Mouse (Mus musculus) lung, postnatal 4 days (tissue): ENCODE data around the gene Zrsr1.

Experiments
- DNase-seq, 2 experiments: peaks; one replicate each; pipeline ENCODE4 v3.0.0; 2021

Gene Zrsr1

DNA sequence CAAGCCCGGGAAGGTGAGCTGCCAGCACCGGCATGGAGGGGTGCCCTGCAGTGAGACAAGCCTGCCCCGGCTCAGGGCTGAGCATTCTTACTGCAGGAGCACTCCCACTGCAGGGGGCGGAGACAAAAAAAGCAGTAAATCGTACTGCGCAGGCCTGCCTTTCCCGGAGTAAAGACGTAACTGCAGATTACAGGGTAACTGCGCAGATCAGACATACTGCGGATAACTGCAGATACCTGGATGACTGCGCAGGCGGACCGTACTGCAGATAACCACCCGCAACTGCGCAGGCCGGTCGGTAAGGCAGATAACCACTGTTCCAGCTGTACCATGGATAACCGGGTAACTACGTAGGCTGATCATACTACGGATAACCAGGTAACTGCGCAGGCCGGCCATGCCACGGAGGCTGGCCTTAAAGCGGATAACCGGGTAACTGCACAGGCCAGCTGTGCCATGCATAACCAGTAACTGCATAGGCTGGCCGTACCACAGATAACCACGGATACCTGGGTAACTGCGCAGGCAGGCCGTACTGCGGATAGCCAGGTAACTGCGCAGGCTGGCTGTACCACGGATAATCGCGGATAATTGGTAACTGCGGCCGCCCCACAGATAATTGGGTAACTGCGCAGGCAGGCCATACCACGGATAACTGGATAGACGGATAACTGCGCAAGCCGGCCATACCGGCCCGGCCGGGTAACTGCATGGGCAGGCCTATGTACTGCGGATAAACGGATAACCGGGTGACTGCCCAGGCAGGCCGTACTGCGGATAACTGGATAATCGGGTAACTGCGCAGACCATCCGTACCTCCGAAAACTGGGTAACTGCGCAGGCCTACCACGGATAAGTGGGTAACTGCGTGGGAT is at the start of gene Zrsr1:
TSS of gene Zrsr1 (plus strand) at position 171 of the 875 bp plus-strand sequence.
- DNase-seq: peak; percentile 65 to 73

DNA sequence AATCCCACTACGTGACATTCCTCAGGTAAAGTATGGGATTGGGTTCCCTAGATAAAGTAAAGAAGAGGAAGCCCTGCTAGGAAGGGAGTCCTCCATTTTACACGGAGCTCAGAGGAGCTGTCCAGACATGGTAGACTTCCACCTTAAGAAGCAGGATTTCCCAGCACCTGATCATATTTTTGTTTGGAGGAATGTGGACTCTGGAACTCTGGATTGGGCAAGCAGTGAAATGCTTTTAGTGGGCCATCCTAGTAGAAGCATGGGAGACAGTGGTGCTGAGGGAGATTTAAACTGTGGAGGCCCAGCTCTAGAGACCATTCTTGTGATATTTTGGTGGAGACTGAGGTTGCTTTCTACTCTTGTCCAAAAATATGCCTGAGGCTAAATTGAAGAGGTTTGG is 49.3 kb upstream of the Zrsr1 start:
- DNase-seq: no peak

DNA sequence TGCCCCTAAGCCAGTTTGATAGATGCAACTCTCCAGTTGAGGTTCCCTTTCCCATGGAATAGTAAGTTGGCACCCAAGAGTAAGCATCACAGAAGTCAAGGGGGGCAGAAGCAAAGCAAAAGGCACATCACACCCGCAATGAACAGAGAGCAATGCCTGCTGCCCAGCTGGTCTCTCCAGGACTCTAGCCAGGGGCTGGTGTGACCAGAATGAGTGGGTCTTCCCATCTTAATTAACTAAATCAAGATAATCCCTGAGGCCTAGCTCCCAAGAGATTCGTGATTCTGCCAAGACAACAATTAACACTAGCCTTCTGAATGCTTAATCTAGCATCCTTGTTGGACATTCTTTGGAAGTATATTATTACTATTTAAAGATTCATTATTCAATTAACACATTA is 48.2 kb upstream of the Zrsr1 start:
- no peak for DNase-seq

DNA sequence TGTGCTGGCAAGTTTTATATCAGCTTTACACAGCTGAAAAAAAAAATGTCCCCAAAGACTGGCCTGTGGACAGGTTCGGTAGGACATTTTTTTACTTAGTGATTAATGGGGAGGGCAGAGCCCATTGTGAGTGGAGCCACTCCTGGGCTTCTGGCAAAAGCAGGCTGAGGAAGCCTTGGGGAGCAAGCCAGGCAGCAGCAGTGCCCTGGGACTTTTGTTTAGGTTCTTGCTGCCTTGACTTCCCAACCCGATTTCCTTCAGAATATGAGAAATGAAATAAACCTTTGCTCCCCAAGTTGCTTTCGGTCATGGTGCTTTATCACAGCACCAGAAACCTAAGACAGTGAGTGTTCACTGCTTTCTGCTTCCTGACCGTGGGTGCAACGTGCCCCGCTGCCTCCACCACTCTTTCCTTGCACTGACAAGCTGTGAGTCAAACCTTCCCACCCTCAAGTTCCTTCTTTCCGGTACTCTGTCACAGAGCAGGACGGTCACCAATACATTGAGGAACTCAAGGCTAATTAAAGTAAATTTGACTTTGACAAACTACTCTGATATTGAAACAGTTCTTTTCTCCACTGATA is 43.1 kb upstream of the Zrsr1 start:
- DNase-seq: no peak

DNA sequence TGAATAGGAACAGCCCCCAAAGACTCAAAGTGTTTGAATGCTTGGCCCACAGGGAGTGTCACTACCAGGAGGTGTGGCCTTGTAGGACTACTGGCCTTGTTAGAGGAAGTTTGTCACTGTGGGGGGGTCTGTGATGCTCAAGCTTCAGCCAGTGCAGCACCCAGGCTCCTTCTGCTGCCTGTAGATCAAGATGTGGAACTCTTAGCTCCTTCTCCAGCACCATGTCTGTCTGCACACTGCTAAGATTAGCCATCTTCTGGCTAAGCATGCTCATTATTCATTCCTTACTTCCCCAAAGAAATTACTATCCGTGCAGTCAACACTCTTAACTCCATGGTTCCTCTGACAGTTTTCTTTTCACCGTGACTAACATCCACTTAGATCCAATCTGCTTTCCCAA is 41.7 kb upstream of the Zrsr1 start:
- DNase-seq: no peak

DNA sequence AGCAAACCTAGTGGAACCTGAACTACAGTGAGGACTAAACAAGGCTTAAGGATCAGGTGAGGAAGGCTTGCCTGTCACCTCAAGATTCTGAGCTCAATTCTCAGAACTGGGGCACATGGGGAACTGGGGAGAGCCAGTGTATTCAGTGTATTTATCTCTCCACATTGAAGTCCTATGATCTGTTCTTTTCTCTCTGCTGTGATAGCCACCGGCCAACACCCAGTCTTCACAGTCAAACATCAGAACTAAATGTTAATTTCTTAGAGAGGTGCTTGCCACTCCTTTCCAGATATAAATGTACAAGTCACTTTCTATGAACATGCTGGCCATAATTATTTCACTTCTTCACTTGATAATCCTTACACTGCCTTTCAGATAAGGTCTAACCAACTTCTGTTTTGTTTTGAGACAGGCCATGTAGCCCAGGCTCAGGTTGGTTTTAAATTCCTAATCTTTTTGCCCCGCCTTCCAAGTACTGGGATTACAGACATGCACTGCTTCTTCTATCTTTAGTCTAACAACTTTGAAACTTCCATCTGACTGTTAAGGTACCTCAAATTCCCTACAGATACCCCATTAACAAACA is 40.4 kb upstream of the Zrsr1 start:
- DNase-seq: no peak

DNA sequence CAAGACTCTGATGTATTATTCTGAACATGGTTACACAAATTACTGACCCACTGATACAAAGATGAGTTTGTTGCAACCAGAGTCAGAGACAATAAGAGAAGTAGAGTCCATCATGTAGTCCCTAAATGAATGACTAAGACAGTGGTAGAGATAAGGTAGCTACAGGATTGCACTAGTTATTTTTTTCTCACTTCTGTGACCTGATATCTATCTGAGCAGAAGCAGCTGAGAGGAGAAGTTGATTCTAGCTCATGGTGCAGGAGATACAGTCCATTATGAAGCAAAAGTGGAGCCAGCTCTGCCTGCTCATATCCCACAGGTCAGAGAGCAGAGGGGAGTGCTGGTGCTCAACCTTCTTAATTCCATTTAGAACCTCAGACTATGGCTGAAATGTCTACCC is 39.6 kb upstream of the Zrsr1 start:
- no peak for DNase-seq

DNA sequence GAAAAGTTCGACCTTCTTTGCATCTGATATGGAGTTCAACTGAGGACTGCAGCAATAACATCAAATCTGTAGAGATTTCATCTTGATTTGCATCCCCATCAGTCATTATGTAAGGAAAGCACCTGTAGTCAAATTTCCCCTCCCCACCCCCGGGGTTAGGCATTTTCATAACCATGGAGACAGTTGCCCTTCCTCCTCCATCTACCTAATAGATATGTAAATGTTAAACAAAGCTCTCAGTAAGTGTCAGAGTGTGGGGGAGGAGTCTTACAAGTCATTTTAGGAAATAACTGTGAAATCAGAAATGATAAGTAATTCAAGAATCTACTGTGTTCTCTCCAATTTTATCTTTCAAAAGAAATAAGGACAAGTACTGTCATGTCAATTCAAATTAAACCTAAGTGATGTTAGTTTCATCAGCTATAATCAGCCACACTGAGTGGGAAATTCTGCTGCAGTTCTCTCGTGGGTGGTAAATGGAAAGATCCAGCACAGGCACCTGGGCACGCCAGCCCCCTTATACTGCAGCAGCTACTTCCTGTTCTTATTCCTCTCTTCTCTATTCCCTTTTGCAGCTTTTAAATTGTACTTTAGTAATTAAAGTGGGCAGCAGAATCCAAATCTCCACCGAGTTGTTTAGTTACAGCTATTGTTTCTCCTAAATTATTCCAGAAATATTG is 35.2 kb upstream of the Zrsr1 start:
- DNase-seq: no peak

DNA sequence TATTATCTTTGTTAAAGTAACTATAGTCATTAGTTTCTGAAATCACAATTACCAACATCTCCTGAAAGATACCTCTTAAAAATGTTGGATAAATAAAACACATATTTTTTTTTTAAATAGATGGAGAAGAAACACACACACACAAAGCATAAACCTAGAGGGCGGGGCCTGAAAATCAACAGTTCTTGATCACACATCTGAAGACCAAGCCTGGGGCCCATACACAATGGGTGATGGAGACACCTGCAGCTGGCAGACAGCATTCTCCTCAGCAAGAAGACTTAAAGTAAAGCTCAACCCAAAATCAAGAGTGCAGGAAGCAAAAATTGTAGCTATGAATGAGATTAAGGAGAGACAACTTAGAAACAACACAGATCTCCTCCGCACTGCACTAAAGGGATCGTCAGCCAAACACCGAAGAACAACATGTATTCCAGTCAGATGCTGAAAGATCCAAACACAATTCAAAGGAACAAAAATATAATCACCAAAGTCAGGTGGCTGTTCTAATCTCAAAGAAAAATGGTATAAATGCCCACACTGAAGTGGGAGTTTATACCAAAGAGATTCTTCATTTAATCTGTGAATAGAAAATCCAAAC is 34.0 kb upstream of the Zrsr1 start:
- no peak for DNase-seq

DNA sequence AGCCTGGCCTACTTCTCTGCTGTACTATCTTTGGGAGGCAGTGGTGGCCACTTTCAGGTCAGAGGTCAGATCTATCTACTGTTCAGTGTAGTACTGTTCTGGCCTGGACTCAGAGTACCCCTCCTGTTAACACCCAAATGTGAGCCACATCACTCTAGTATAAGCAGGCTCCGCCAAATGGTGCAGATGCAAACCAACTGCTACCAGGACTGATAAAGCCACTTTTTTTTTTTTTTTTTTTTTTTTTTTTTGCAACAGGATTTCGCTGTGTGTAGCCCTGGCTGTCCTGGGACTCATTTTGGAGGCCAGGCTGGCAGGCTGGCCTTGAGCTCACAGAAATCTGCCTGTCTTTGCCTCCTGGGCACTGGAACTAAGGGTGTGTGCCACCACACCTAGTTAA is 32.8 kb upstream of the Zrsr1 start:
- DNase-seq: no peak

DNA sequence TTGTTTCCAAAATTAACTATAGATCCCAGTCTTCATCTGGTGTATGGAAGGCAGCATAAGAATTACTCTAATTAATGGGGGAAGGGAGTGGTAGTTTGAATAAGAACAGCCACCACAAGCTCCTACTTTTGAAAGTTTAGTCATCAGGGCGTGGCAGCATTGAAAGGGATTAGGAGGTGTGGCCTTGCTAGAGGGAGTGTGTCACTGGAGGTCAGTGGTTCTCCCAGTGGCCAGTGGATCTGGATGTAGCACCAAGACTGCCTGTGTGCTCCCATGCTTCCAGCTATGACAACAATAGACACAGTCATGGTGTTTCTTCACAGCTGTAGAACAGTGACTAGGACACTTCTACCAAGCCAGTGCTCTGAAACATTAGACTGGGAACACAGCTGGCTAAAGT is 22.7 kb upstream of the Zrsr1 start:
- no peak for DNase-seq

DNA sequence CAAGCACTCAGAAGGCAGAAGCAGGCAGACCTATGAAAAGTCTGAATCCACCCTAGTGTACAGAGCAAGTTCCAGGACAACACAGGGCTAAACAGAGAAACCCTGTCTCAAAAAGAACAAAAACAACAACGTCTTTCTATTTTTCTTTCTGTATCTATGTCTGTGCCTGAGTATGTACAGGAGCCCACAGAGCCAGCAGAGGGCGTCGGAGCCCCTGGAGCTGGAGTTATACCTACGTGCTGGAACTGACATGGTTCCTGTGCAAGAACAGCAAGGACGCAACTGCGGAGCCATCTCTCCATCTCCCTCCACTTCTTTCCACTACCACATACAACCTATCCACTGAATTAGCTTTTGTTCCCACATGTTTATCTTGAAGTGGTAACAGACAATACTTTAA is 21.7 kb upstream of the Zrsr1 start:
- DNase-seq: no peak

DNA sequence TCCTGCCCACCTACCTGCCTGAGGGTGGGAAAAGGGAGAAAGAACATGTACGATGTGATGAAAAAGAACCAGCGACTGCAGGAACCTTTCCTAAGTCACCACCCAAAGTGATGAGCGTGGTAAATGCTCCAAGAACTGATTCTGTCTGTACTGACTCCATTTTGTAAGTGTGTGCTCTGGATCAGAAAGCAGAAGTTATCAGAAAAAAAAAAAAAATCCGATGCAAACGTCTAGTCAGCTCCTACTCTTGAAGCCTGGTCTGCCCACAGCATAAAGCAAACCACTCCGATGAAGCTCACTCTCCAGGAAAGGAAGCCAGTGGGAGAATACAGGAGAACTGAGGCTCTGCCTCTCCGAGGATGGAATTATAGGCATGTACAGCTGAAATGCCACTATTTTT is 19.1 kb upstream of the Zrsr1 start:
- no peak for DNase-seq

DNA sequence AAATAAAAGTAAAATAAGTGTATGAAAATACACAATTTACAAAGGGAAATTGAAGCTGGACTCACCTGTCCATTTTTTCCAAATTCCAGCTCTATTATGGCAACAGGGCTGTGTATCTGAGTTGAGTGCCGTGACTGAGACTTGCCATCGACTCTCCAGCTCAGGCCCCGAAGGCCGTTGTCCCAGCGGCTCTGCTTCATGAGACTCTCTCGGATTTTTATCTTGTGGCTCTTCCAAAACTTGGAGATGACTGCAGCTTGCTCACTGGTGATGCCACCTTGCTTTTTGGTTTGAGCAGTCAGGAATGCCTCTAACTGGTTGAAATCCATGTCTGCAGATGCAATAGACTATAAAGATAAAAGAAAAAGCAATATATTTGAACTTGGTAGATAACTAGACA is 15.5 kb upstream of the Zrsr1 start:
- no peak for DNase-seq

DNA sequence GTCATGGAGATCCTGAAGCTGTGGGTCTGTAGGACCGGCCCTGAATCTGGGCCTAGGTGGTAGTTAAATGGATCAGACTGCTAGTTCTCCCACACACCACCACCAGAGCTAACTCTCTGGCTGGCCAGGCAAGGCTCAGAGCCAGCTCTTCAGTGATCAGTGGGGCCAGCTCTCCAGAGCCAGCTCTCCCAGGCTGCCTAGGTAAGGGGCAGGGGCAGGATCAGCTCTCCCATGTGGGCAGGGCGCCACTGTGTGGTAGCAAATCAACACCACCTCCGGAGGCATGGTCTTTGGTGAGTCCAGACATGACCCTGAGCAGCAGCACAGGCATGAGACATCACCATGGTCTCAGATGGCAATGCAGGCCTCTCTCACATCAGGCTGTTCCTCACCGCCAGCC is 15.0 kb upstream of the Zrsr1 start:
- peak; percentile 77 to 81 for DNase-seq

DNA sequence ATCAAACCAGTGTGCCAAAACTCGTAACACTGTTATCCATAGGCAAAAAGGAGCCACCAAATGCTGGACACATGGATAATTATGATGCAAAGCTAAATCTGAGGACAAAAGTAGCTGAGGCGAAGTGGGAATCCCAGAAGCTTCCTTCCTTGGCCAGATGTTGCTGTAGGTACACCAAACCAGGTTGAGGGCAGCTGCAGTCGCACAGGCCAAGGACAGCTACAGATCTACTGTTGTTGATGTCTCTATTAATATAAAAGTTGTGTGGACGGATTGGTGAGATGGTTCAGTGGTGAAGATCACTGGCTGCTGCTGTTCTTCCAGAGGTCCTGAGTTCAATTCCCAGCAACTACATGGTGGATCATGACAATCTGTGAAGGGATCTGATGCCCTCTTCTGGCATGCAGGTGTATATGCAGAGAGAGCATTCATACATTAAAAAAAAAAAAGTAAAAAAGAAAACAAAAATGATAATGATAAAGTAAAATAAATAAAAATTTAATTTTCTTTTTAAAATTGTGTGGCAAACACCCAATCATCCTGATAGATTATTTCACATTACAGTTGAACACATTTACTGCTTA is 13.9 kb upstream of the Zrsr1 start:
- DNase-seq: no peak

DNA sequence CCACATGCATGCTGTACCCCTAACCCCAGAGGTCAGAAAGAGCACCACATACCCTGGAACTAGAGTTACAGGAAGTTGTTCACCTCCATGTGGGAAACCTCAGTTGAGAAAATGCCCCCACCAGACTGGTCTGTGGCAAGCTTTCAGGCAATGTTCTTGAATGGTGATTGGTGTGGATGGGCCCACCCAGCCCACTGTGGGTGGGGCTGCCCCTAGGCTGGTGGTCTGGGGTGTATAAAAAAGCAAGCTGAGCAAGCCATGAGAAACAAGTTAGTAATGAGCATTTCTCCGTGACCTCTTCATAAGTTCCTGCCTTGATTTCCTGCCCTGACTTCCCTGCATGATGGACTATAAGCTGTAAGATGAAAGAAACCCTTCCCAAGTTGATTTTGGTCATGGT is 9.7 kb upstream of the Zrsr1 start:
- no peak for DNase-seq

DNA sequence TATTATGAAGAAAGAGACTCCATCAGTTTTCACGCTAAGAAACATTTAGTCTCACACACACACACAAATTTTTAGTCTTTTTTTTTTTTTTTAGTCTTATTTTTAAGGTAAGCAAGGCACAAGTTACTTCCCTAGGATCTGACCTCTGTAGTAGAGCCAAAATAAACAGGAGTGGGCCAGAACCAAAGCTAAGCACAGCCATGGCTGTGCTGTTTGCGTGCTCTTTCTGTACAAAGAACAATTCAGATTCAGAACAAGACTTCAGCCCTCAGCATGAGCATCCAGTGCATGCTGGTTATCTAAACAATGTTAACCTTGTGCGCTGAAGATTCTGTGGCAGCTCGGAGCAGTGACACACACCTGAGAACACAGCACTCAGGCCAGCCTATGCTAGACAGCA is 7.4 kb upstream of the Zrsr1 start:
- no peak for DNase-seq

DNA sequence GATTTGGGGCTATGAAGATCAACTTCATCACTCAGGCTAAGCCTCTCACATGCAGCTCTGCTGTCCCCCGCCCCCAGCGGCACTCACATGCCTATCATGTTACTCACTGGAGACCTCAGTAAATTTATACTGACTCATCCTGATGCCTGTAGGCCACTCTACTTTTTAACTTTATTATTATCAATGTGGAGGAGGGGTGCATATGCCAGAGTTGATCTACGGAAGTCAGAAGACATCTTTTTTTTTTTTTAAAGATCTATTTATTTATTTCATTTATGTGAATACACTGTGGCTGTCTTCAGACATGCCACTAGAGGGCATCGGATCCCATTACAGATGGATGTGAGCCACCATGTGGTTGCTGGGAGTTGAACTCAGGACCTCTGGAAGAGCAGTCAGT is 6.3 kb upstream of the Zrsr1 start:
- DNase-seq: no peak

DNA sequence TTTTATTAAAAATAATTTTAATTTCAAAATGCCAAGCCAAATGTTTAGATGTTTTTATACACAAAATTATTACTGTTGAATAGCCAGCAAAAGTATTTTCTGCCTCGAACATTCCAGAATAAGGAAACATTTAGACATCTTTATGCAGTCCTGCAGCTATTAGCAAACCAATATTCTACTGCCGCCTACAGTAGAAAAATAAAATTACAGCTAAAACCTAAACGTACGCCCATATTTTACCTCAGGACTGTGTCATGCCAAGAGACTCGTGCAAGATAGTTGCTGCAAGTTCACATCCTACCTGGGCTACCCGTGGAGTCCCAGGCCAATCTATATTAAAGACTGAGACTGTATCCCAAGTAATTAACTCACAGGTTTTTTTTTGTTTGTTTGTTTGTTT is 2.3 kb upstream of the Zrsr1 start:
- DNase-seq: no peak

DNA sequence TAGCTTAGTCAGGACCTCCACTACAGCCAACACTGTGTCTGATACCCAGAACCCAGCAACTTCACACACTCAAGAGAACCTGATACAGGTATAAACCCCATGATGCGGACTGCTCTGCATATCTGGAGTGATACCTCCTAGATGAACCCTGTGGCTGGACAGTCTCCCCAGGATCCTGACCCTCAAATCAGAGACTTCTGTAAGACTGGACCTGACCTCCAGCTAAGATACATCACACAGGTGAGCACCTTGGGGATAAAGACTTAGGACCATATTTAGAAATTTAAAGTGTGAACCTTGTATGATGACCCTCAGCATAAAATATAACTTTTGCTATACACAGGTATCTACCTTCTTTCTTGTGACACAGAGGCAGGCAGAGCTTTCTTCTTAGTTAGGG is 1.3 kb upstream of the Zrsr1 start:
- DNase-seq: no peak

DNA sequence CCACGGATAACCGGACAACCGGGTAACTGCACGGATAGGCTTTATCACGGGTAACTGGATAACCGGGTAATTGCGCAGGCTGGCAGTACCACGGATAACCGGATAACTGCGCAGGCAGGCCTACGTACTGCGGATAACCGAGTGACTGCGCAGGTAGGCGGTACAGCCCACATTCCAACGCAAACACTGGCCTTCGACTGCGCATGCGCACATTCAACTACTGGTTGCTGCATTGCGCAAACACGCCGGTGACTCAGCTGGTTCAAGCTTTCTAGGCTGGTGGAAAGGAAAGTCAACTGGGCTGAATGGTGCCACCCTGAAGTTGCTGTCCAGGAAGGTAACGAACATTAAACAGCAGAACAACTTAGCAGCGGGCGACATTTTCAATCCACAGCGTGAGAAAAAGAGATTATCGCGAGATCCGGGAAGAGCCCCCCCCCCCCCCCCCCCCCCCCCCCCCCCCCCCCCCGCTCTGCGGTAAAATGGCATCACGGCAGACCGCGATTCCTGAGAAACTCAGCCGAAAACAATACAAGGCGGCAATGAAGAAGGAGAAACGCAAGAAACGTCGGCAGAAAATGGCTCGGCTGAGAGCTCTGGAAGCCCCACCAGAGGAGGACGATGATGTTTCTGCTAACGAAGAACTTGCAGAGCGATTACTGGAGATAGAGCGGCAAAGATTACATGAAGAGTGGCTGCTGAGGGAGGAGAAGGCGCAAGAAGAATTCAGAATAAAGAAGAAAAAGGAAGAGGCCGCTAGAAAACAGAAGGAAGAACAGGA is 1.1 kb downstream of the Zrsr1 start:
- peak; percentile 84 to 87 for DNase-seq
